Mouse (Mus musculus): ENCODE results near the gene Lrrc49.

GRCm38 (mm10) chr9:60715828-60716227 lies 27.9 kb upstream of the Lrrc49 start:
- TF ChIP-seq CTCF (IDR thresholded peaks at IDR 0.05; ENCODE audit: low read depth) (no peak), EP300 (IDR thresholded peaks at IDR 0.05; ENCODE audit: low read depth) (no peak)
